Mouse (Mus musculus): ENCODE measurements around the gene Lgr4. TPM values are rescaled to one million over a fixed set of nuclear protein-coding genes. Genes with fewer than 3 reads are reported as not detected.

The Lgr4 gene
- polyA plus RNA-seq, 1 experiment, result 6.7 TPM

- Histone ChIP-seq H3K79me3 (ENCODE audit: low read depth) (peaks cover 35% of the 10 kb centered on the region), H3K27me3 (ENCODE audit: control insufficient read depth, insufficient read depth, insufficient read length) (no peaks in the 10 kb centered on the region), H3K4me3 (ENCODE audit: insufficient read depth, poor library complexity, severe bottlenecking) (peak overlapping the region; percentile 84), H3K79me2 (ENCODE audit: control insufficient read depth, insufficient read depth) (peaks cover 47% of the 10 kb centered on the region), H3K36me3 (ENCODE audit: control insufficient read depth, insufficient read depth) (peaks cover 10% of the 10 kb centered on the region), H3ac (ENCODE audit: control insufficient read depth, insufficient read length, low read depth) (no peak overlapping the region)
- no peak for TF ChIP-seq FOSL1 (IDR thresholded peaks at IDR 0.05; ENCODE audit: insufficient read depth, low read length, poor library complexity, severe bottlenecking)
- TF ChIP-seq MAX (IDR thresholded peaks at IDR 0.05), result no peak
- no peak for TF ChIP-seq USF1 (IDR thresholded peaks at IDR 0.05; ENCODE audit: low read depth)
- no peak for TF ChIP-seq CTCF (IDR thresholded peaks at IDR 0.05; ENCODE audit: control insufficient read depth, insufficient read depth, insufficient read length)
- TF ChIP-seq MYOD1 (IDR thresholded peaks at IDR 0.05; ENCODE audit: control insufficient read depth, insufficient read length, low read depth), result no peak
- no peak for TF ChIP-seq MYOG (IDR thresholded peaks at IDR 0.05; ENCODE audit: control insufficient read depth, extremely low read depth, insufficient read length)
- no peak for TF ChIP-seq CEBPB (IDR thresholded peaks at IDR 0.05; ENCODE audit: low read depth)
Observed at GRCm38 (mm10) chr2:109890068-109890467, 27.4 kb upstream of the Lgr4 start.

GRCm38 (mm10) chr2:109890597-109890996 is 26.9 kb upstream of the Lgr4 start, which contains the start of gene Lin7c:
TSS of gene Lin7c (plus strand) at chr2:109890853.
- no peak for TF ChIP-seq CEBPB (IDR thresholded peaks at IDR 0.05; ENCODE audit: low read depth)
- peaks cover 50% of the 10 kb centered on the region for H3K79me2 ChIP-seq (ENCODE audit: control insufficient read depth, insufficient read depth)
- peak within 1 kb of the TSS; percentile 84 for H3K4me3 ChIP-seq (ENCODE audit: insufficient read depth, poor library complexity, severe bottlenecking)
- peaks cover 15% of the 10 kb centered on the region for H3K36me3 ChIP-seq (ENCODE audit: control insufficient read depth, insufficient read depth)
- H3K79me3 ChIP-seq (ENCODE audit: low read depth), result peaks cover 38% of the 10 kb centered on the region
- H3K27me3 ChIP-seq (ENCODE audit: control insufficient read depth, insufficient read depth, insufficient read length), result no peaks in the 10 kb centered on the region
- H3ac ChIP-seq (ENCODE audit: control insufficient read depth, insufficient read length, low read depth), result peak within 1 kb of the TSS; percentile 88

GRCm38 (mm10) chr2:109891031-109891430 is 26.4 kb upstream of the Lgr4 start:
- peak overlapping the region; percentile 88 for H3ac ChIP-seq (ENCODE audit: control insufficient read depth, insufficient read length, low read depth)
- H3K27me3 ChIP-seq (ENCODE audit: control insufficient read depth, insufficient read depth, insufficient read length), result no peaks in the 10 kb centered on the region
- peaks cover 50% of the 10 kb centered on the region for H3K79me2 ChIP-seq (ENCODE audit: control insufficient read depth, insufficient read depth)
- peak overlapping the region; percentile 84 for H3K4me3 ChIP-seq (ENCODE audit: insufficient read depth, poor library complexity, severe bottlenecking)
- peaks cover 20% of the 10 kb centered on the region for H3K36me3 ChIP-seq (ENCODE audit: control insufficient read depth, insufficient read depth)
- peaks cover 38% of the 10 kb centered on the region for H3K79me3 ChIP-seq (ENCODE audit: low read depth)
- no peak for TF ChIP-seq USF1 (IDR thresholded peaks at IDR 0.05; ENCODE audit: low read depth)
- TF ChIP-seq MYOD1 (IDR thresholded peaks at IDR 0.05; ENCODE audit: control insufficient read depth, insufficient read length, low read depth), result no peak
- TF ChIP-seq MAX (IDR thresholded peaks at IDR 0.05), result no peak
- no peak for TF ChIP-seq FOSL1 (IDR thresholded peaks at IDR 0.05; ENCODE audit: insufficient read depth, low read length, poor library complexity, severe bottlenecking)
- no peak for TF ChIP-seq CTCF (IDR thresholded peaks at IDR 0.05; ENCODE audit: control insufficient read depth, insufficient read depth, insufficient read length)
- no peak for TF ChIP-seq MYOG (IDR thresholded peaks at IDR 0.05; ENCODE audit: control insufficient read depth, extremely low read depth, insufficient read length)

- no peaks in the 10 kb centered on the region for H3K27me3 ChIP-seq (ENCODE audit: control insufficient read depth, insufficient read depth, insufficient read length)
- peaks cover 50% of the 10 kb centered on the region for H3K79me2 ChIP-seq (ENCODE audit: control insufficient read depth, insufficient read depth)
- H3K36me3 ChIP-seq (ENCODE audit: control insufficient read depth, insufficient read depth), result peaks cover 23% of the 10 kb centered on the region
- H3K4me3 ChIP-seq (ENCODE audit: insufficient read depth, poor library complexity, severe bottlenecking), result peak overlapping the region; percentile 84
- peaks cover 38% of the 10 kb centered on the region for H3K79me3 ChIP-seq (ENCODE audit: low read depth)
- no peak for TF ChIP-seq CTCF (IDR thresholded peaks at IDR 0.05; ENCODE audit: control insufficient read depth, insufficient read depth, insufficient read length)
- TF ChIP-seq FOSL1 (IDR thresholded peaks at IDR 0.05; ENCODE audit: insufficient read depth, low read length, poor library complexity, severe bottlenecking), result no peak
- TF ChIP-seq USF1 (IDR thresholded peaks at IDR 0.05; ENCODE audit: low read depth), result no peak
- no peak for TF ChIP-seq MYOD1 (IDR thresholded peaks at IDR 0.05; ENCODE audit: control insufficient read depth, insufficient read length, low read depth)
- TF ChIP-seq CEBPB (IDR thresholded peaks at IDR 0.05; ENCODE audit: low read depth), result no peak
- TF ChIP-seq MAX (IDR thresholded peaks at IDR 0.05), result no peak
- TF ChIP-seq MYOG (IDR thresholded peaks at IDR 0.05; ENCODE audit: control insufficient read depth, extremely low read depth, insufficient read length), result no peak
- H3ac ChIP-seq (ENCODE audit: control insufficient read depth, insufficient read length, low read depth), result peak overlapping the region; percentile 88
Observed at GRCm38 (mm10) chr2:109891471-109891870, 26.0 kb upstream of the Lgr4 start.

GRCm38 (mm10) chr2:109896311-109896710 is 21.1 kb upstream of the Lgr4 start:
- H3K79me3 ChIP-seq (ENCODE audit: low read depth), result peaks cover 36% of the 10 kb centered on the region
- no peak overlapping the region for H3ac ChIP-seq (ENCODE audit: control insufficient read depth, insufficient read length, low read depth)
- TF ChIP-seq MYOG (IDR thresholded peaks at IDR 0.05; ENCODE audit: control insufficient read depth, extremely low read depth, insufficient read length) (no peak), MYOD1 (IDR thresholded peaks at IDR 0.05; ENCODE audit: control insufficient read depth, insufficient read length, low read depth) (no peak), MAX (IDR thresholded peaks at IDR 0.05) (no peak)
- H3K79me2 ChIP-seq (ENCODE audit: control insufficient read depth, insufficient read depth), result peaks cover 50% of the 10 kb centered on the region
- no peaks in the 10 kb centered on the region for H3K27me3 ChIP-seq (ENCODE audit: control insufficient read depth, insufficient read depth, insufficient read length)
- peaks cover 68% of the 10 kb centered on the region for H3K36me3 ChIP-seq (ENCODE audit: control insufficient read depth, insufficient read depth)
- no peak overlapping the region for H3K4me3 ChIP-seq (ENCODE audit: insufficient read depth, poor library complexity, severe bottlenecking)

- TF ChIP-seq CTCF (IDR thresholded peaks at IDR 0.05; ENCODE audit: control insufficient read depth, insufficient read depth, insufficient read length), result no peak
- TF ChIP-seq USF1 (IDR thresholded peaks at IDR 0.05; ENCODE audit: low read depth), result no peak
- no peak for TF ChIP-seq MYOD1 (IDR thresholded peaks at IDR 0.05; ENCODE audit: control insufficient read depth, insufficient read length, low read depth)
- TF ChIP-seq MYOG (IDR thresholded peaks at IDR 0.05; ENCODE audit: control insufficient read depth, extremely low read depth, insufficient read length), result no peak
- no peak for TF ChIP-seq FOSL1 (IDR thresholded peaks at IDR 0.05; ENCODE audit: insufficient read depth, low read length, poor library complexity, severe bottlenecking)
- no peak for TF ChIP-seq MAX (IDR thresholded peaks at IDR 0.05)
- TF ChIP-seq CEBPB (IDR thresholded peaks at IDR 0.05; ENCODE audit: low read depth), result no peak
- H3K4me3 ChIP-seq (ENCODE audit: insufficient read depth, poor library complexity, severe bottlenecking), result no peak overlapping the region
- H3K79me2 ChIP-seq (ENCODE audit: control insufficient read depth, insufficient read depth), result no peaks in the 10 kb centered on the region
- no peaks in the 10 kb centered on the region for H3K27me3 ChIP-seq (ENCODE audit: control insufficient read depth, insufficient read depth, insufficient read length)
- no peak overlapping the region for H3ac ChIP-seq (ENCODE audit: control insufficient read depth, insufficient read length, low read depth)
- H3K36me3 ChIP-seq (ENCODE audit: control insufficient read depth, insufficient read depth), result peaks cover 52% of the 10 kb centered on the region
- peaks cover 2% of the 10 kb centered on the region for H3K79me3 ChIP-seq (ENCODE audit: low read depth)
Observed at GRCm38 (mm10) chr2:109902869-109903268, 14.6 kb upstream of the Lgr4 start.
